Mouse (Mus musculus): ENCODE data around the gene Srcin1. TPM values are rescaled to one million over a fixed set of nuclear protein-coding genes. Genes with fewer than 3 reads are reported as not detected.
A peak's percentile ranks its signal among the peaks of the same experiment; 100 is the strongest.

The Srcin1 gene
- total RNA-seq, 2 experiments from 2014 or later = 218 to 221 TPM

DNA sequence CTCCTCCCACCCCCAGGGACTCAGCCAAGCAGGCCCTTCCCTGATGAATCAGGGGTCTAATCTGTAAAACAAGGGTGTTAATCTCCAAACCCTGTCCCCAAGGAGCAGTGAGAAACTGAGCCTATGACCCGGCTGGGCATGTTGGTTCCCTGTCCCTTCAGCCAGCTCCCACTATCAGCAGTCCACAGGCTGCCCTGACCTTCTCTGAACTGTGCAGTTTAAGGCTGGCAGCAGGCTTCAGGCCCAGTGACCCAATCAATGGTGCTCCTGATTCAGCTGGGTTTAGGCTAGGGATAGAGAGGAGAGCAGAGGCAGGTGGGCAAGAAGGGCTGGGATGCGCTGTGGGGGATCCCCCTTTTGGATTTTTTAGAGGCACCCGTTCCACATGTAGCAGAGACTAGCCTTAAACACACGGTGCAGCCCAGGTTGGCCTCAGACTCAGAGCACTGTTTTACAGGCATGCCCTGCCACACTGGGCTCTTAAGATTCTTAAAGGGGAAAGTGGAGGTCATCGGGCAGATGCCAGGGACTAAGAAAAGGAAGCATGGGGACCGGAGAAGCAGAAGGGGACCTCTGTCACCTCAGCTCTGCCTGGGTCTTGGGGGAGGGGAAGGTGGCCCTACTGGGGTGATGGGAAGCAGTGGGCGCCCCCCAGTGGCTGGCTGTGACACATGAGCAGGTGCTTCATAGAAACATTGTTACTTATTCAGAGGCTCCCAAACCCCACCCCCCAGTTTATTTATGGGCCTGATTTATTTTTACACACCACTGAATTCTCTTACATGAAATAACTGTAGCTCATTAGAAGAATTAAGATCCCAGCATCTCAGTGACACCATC is 19.2 kb downstream of the Srcin1 start:
- DNase-seq (ENCODE audit: low spot score in 2 of 2) = peak in 1 of 2 experiments; percentile 92

DNA sequence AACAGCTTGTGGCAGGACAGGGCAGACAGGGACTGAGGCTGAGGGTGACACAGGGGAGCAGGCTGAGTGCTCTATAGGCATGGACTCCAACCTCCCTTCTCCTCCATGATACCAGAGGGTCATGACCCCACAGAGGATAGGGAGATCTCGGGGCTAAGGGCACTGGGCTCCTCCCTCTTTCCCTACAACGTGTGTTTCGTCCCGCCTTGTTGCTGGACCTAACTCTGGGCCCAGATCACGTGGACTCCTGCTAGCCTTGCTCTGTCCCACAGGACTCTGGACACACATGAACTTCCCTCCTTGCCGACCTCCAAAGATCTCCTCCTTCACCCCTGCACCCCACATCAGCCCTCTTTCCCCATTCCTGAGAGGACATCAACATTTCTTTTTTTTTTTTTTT is 20.8 kb downstream of the Srcin1 start:
- no peak for DNase-seq (ENCODE audit: low spot score in 2 of 2)

DNA sequence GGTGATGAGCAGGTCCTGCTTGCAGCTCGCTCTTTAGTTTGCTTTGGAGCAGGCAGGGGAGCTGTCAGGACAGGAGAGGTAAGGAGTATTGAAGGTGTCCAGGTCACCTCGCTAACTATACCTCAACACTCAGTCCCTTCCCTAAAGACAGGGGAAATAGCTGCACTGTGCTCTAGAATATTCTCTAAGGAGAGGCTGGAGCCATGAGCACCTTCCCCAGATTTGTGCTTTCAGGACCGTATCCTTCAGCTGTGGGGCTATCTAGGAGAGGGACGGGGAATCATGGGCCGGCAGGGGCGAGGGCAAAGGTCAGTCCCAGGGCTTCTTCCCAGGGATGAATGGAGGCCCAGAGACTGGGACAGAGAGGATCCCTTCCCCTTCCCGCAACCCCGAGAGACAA is 23.8 kb downstream of the Srcin1 start:
- DNase-seq (ENCODE audit: low spot score in 2 of 2) = no peak

DNA sequence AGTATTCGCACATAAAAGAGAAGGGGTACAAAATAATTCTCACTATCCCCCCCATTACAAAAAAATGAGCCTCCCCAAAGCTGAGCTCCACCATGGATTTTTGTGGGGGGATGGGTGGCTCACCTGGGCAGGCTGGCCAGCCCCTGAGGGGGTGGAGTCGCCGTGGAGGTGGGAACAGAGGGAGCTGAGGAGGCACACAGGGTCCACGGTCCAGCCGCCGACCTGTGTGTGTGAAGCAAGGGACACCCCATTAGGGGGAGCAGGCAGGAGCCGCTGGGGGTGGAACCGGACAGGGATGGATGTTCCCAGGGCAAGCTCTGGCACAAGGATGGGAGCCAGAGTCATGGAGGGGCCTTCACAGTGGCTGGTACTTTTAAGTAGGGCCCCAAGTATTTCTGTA is 27.2 kb downstream of the Srcin1 start:
- no peak for DNase-seq (ENCODE audit: low spot score in 2 of 2)

DNA sequence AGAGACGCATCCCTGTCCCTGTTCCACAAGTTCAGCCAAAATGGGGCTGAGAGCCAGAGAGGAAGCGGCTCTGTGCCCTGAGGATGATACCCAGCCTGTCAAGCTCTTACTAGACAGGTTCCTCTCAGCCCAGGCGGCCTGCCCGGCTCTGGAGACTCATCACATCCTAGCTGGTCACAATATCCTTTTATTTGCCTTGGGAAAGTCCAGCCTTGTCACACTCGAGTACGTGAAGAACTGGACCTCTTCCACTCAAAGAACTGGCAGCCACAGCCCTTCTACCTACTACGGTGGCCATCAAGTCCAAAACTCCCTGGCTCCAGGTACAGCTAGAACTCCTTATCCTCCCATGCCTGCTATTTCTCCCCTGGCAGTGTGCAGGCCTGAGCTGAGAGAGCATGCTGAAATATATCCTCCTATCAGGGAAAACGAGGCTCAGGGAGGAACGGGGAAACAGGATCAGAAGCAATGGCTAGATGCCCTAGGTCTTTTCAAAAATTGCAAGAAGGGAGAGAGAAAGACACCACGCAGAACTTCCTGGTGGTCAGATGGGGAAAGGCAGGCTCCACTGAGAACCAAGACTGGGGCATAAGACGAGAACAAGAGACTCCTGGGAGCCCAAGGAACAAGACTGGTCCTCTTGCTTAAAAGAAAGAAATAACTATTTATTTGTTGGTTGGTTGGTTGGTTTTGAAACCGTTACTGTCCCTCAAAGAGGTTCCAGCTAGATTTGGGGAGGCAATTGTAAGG is 27.9 kb downstream of the Srcin1 start:
- DNase-seq (ENCODE audit: low spot score in 2 of 2) = no peak

DNA sequence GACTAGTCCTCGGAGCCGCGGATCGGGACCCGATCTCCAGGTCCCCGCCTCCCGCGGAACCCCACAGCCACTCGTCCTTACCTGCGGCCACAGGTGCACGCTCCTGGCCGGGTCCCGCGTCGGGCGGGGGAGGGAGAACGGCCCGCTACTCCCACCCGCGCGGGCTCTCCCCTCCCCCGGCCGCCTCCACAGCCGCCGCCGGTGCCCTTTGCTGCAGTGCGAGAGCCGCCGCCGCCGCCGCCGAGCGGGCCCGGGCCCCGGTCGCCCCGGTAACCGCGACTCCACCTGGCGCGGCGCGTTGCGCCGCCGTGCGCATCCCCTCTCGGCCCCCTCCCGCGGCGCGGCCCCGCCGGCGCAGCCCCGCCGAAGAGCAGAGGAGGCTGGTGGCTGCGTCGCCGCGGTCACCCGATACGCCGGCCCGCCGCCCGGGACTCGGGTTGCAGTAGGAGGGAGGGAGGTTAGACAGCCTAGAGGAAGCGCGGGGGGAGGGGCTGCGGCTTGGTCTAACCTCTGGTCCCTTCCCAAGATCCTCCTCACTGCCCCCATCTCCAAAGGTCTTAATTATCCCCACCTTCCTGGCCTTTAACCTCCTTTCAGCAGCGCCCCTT is 29.1 kb downstream of the Srcin1 start:
- no peak for DNase-seq (ENCODE audit: low spot score in 2 of 2)

DNA sequence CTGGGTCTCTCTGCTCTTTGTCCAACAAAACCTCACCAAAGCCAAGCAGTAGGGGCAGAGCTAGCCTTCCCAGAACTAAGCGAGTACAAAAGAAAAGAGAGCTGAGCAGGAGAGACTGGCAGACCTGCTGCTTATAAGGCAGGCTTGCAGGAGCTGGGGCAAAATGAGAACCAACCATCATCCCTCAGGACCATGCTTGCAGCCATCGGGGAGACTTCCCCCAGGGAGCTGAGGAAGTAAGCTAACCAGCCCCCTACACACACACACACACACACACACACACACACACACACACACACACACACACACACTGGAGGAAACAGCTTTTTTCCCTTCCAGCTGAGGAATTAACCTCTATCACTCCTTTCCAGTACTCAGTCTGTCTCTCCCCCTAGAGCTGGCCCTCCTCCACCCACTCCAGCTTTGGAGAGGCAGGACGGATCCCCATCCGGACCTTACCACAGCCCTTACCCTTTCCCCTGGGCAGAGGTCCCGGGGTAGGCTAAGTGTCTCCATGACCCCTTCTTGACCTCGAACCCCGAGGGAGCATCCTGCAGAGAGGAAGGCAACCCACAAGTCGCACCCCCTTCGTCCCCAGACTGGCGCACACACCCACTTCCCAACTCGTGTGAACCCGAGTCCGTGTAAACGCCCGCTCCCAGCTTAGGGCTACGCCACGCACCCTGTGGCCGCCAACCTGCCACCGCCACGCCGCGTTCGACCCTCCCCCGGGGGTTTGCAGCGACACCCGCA is 30.0 kb downstream of the Srcin1 start:
- no peak for DNase-seq (ENCODE audit: low spot score in 2 of 2)

DNA sequence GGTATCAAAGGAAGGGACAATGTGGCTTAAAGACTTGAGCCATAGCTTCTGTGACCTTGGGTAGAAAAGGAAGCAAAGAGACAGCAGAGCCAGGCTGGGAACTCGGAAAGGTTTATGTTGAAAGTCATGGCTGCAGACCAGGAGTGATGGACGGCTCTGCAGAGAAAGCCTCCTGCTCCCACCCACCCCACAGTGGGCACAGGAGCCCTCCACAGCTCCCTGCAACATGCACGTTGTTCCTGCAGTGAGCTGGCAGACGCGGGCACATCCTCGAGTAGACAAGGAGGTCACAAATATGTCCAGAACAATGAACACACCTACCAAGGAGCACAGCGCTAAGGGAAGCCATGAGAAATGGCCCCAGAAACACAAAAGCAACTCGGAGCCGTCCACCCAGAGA is 32.1 kb downstream of the Srcin1 start:
- no peak for DNase-seq (ENCODE audit: low spot score in 2 of 2)

DNA sequence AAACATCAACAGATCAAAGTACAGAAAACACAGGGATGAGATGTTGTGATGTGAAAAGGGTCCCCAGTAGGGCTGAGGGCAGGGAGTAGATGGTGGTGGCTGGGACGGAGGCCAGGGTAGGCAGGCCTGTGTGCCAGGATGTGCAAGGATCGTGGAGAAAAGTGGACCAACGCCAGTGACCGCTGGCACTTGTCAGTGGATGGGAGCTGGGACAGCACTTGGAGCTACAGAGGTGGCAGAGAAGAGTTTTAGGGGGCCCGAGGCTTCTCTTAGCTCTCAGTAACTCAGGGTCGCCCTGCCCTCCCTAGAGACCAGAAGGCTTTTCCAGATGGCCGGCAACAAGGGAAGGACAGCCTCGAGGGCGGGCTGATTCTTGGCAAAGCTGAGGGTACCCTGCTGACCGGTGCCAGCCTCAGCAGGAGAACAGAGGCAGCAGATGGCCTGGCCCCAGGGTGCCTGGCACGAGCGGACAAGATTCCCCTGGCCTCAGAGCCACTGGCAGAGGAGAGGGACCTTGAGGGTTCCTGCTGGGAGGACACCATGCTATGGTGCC is 32.7 kb downstream of the Srcin1 start:
- DNase-seq (ENCODE audit: low spot score in 2 of 2) = peak in 1 of 2 experiments; percentile 71

DNA sequence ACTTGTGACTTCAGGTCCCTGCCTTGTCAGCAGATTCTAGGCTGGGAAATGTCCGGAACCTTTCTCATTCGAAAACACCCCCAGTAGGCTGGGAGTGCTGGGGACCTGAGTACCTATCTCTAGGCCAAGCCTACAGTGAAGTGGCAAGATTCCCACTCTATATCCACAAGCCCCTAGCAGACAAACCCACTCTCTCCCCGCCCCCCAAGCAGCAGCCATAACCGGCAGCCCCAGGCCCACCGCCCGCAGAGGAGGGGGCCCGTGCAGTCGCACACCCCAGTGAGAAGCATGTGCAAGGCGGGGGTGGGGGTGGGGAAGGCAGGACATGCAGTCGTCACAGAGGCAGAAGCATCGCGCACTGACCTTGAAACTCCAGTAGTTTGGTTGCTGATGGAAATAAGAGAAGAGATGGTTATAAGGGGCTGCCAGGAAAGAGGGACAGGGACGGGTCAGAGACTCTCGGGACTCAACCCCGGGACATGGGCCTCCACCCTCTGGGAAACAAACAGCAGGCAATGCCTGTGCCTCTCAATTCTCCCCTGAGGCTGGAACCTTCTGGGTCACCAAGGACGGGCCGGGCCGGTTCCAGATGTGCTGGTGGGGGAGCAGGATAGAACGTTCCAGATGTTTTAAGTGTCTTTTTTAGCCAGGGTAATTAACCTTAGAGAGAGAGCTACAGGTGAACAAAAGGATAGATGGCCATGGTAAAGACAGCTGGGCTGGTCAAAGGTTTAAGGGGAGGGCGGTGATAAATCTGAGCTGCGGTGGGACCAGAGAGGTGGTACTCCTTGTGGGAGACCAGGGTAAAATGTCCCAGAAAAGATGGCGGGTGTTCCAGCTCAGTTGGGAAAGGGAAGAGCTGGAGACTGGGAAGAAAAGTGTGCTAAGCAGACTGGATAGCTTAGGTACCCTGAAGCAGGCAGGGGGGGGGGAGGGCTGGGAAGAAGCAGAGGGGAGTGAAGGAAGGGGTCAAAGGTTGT is 33.5 kb downstream of the Srcin1 start:
- no peak for DNase-seq (ENCODE audit: low spot score in 2 of 2)

DNA sequence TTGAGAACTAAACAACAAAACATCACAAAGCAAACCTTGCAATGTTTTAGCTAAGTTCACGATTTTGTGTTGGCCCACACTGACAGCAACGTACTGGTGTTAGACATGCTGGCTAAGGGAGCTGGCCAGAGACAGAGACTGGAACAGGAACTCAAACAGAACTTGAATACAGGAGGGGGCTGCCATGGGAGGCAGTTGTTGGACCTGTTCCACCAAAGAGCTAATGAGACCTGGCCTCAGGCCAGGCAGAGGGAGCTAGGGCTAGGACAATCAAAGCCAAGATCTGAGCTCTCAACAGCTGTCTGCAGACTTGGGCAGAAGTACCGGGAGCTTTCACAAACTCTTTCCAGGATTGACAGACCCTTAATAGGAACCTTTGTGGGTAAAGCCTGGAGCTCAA is 35.4 kb downstream of the Srcin1 start:
- peak in 1 of 2 experiments; percentile 69 for DNase-seq (ENCODE audit: low spot score in 2 of 2)

DNA sequence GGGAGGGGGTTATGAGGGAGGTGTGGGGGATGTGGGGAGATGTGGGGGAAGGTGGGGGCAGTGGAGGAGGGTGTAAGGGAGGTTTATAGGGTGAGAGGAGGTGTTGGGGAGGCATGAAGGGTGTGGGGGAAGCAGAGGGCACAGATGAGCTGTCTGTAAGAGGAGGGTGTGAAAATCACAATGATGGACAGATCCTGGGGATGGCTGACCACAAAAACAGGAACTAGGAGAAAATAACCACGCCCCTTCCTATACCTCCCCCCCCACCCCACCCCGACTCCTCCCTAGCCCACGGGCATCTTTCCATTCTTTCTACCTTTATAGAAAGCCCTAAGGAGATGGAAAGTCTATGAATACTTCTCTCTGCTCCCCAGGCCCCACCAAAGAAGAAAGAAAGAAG is 35.9 kb downstream of the Srcin1 start:
- DNase-seq (ENCODE audit: low spot score in 2 of 2) = no peak

DNA sequence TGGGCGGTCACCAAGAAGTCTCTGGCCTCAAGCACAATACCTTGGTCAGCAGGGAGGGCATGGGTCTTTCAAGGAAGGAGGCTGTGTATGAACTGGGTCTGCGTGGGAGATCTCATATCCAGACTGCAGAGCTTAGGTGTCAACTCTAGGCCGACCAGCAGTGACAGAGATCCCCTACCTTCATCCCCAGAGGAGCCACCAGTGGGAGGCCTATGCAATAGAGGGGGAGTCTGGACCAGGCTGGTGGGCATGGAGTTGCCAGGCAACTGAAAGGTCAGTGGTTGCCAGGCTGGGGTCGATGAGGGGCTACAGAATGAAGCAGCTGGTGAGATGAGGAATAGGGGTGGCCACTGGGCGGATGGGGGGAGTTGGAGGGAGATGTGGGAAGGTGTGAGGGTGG is 36.4 kb downstream of the Srcin1 start:
- no peak for DNase-seq (ENCODE audit: low spot score in 2 of 2)

DNA sequence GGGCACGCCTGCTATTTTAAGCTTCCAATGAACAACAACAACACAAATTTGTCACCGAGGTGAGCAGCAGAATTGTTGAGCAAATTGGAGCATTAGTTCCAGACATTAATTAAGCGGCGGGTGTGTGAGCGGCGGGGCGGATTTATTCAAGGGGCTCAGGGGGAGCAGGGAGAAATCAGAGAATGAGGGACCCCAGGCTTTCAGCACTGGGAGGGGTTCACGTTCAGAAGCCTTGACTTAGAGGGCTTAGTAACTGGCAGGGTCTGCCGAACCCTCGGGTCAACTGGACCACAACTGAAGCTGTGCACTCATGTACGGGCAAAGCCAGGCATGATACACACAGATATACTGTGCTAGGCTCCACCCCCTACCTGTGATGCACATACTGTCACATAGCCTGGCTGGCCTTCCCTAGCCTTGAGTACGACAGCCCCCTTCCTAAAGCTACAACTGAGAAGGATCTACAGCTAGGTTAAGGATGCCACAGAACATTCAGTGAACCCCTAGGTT is 38.4 kb downstream of the Srcin1 start:
- no peak for DNase-seq (ENCODE audit: low spot score in 2 of 2)

DNA sequence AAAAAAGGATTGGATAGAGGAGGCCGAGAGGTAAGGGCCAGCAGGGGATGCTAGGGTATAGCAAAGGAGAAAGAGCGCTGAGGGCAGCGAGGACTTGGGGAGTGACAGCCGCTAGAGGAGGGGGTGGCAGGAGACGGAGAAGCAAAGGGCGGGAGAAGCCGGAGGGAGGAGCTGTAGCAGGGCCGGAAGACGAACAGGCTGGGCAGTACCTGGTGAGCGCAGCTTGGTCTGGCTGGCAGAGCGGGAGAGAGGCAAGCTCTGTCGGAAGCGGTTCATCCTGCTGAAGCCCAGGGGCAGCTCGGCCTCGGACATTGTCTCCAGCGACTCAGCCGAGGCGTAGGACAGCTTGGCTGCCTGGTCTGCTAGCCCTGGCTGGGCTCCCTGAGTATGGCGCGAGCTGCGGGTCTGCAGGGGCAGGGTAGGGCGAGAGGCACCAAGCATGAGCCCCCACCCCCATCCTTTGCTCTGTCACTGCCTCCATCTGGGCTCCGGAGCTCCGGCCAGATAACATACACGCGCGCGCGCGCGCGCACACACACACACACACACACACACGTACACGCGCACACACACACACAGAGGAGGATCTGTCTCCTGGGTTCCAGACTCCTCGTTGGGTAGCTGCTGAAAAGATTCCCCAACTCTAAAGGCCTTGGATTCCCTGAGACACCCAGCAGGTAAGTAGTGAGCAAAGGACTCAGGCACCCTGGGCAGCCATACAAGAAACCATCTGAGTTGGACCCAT is 39.0 kb downstream of the Srcin1 start:
- peak in 1 of 2 experiments; percentile 46 for DNase-seq (ENCODE audit: low spot score in 2 of 2)

DNA sequence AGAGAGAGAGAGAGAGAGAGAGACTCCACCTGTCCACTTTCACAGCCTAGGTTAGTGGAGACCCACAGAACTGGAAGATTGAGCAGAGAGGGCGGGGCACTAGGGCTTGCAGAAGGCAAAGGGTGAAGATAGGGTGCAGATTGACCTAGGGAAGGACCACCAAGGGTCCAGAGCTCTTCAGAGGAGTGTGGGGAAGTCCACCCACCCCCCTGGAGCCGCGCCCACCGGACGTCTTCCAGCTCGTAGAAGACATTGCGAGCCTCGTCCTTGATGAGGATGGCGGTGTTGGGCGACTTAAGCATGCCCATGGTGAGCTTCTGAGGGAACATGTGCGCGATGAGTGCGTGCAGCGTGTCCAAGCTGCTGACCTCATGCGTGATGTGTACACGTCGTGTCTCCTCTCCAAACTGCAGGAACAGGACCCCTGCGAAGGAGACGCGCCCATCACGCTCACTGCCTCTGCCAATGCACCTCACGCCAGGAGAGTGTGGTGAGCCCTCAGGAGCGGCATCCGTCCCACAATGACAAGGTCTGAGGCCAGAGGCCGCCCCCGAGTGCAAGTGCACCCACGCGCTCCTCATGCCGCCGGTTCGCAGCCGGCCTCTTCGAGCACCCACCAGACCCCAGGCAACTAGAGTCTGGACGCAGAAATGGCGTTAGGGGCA is 39.8 kb downstream of the Srcin1 start:
- no peak for DNase-seq (ENCODE audit: low spot score in 2 of 2)

DNA sequence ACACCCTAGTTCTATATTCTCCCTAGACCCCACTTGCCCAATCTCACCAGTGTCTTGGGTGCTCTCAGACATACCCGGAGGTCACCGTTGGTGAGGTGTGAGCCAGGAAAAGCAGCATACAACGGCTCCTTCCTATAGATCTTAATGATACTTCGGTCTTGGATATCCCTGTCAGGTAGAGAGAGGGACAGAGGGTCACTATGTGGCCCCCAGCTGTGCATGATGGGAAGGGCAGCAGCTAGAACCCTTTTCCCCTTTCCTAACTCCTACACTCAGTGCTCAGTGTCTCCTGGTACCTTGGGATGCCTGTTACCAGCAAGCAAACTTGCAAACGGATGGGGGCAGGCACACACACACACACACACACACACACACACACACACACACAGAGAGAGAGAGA is 40.3 kb downstream of the Srcin1 start:
- no peak for DNase-seq (ENCODE audit: low spot score in 2 of 2)

DNA sequence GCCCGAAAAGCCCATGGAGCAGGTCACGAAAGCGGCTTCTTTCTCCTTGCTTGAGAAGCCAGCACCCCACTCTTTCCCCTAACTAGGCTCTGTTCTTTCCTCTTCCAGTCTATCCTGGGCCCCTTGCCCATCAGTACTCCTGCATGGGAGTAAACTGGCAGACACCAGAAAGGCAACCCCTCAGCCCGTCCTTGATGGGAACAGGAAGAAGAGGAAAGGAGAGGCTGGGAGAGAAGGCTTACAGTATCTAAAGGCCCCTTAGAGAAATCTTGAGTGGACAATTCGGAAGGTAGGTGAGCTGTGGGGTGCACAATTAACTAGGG is 40.7 kb downstream of the Srcin1 start:
- no peak for DNase-seq (ENCODE audit: low spot score in 2 of 2)

Data from layer of hippocampus, adult 18-20 months (tissue).